ENCODE assay signal across 8 mouse cellular contexts in genomic region chr4:118261291-118261690, GRCm38 (mm10). TPM values are rescaled to one million over a fixed set of nuclear protein-coding genes. Genes with fewer than 3 reads are reported as not detected.
A peak's percentile ranks its signal among the peaks of the same experiment; 100 is the strongest.
DNase-seq lines count a peak whose midpoint lies in the region; ATAC-seq and TF ChIP-seq lines count a peak whose summit lies in the region.

No protein-coding gene starts in this region.

- H3K4me1 ChIP-seq in embryonic facial prominence, embryonic 15.5 days: peaks cover 64% of the 10 kb centered on the region
- peaks cover 66% of the 10 kb centered on the region for H3K4me1 ChIP-seq in limb, embryonic 10.5 days
- H3K4me1 ChIP-seq in neural tube, embryonic 14.5 days (ENCODE audit: control insufficient read depth, insufficient read depth, low read length): peaks cover 52% of the 10 kb centered on the region

- no peak overlapping the region for H3K9ac ChIP-seq in embryonic facial prominence, embryonic 15.5 days
- H3K9ac ChIP-seq in neural tube, embryonic 14.5 days (replicated peaks; ENCODE audit: low read depth, low read length): peak overlapping the region; percentile 17

- peak overlapping the region; percentile 71 for H3K4me2 ChIP-seq in embryonic facial prominence, embryonic 15.5 days (replicated peaks)
- peak overlapping the region; percentile 54 for H3K4me2 ChIP-seq in neural tube, embryonic 14.5 days (ENCODE audit: low read depth, low read length)

- DNase-seq in layer of hippocampus, adult 2 months (ENCODE audit: low spot score in 2 of 2): no peak
- DNase-seq in layer of hippocampus, adult 9-10 months (ENCODE audit: low spot score): no peak
- no peak for DNase-seq in limb, embryonic 10.5 days (ENCODE audit: low spot score)
- DNase-seq in adrenal gland, adult 2 months: no peak
- DNase-seq in B cell, adult 2 months: no peak
- DNase-seq in layer of hippocampus, adult 8-10 months (ENCODE audit: low spot score in 2 of 2): no peak

- WGBS in embryonic facial prominence, embryonic 15.5 days: 23% methylated on average over 5 of the region's 5 CpGs
- 32% methylated on average over 5 of the region's 5 CpGs for WGBS in limb, embryonic 10.5 days
- 34% methylated on average over 5 of the region's 5 CpGs for WGBS in neural tube, embryonic 14.5 days

- peaks cover 24% of the 10 kb centered on the region for H3K36me3 ChIP-seq in embryonic facial prominence, embryonic 15.5 days
- H3K36me3 ChIP-seq in limb, embryonic 10.5 days: peaks cover 77% of the 10 kb centered on the region
- 0 out of 2 replicates have a peak, but pooled peaks cover 5% of the 10 kb centered on the region for H3K36me3 ChIP-seq in neural tube, embryonic 14.5 days (ENCODE audit: control insufficient read depth, insufficient read depth, low read length)

- no peak for TF ChIP-seq CTCF in layer of hippocampus, adult 2 months (conservative IDR thresholded peaks at IDR 0.05)

- ATAC-seq in embryonic facial prominence, embryonic 15.5 days (ENCODE audit: insufficient number of reproducible peaks, low FRiP score, low TSS enrichment, low read depth): 0 out of 2 replicates have a peak, but pooled peaks have one; percentile 15
- peak; percentile 18; the same call in 1 of the 2 replicates for ATAC-seq in neural tube, embryonic 14.5 days (ENCODE audit: low read depth)

- H3K9me3 ChIP-seq in embryonic facial prominence, embryonic 15.5 days (replicated peaks): no peaks in the 10 kb centered on the region
- H3K9me3 ChIP-seq in limb, embryonic 10.5 days (replicated peaks): no peaks in the 10 kb centered on the region
- no peaks in the 10 kb centered on the region for H3K9me3 ChIP-seq in neural tube, embryonic 14.5 days (ENCODE audit: control insufficient read depth, low read length)

- no peaks in the 10 kb centered on the region for H3K27me3 ChIP-seq in embryonic facial prominence, embryonic 15.5 days
- no peaks in the 10 kb centered on the region for H3K27me3 ChIP-seq in limb, embryonic 10.5 days (ENCODE audit: low read depth, poor library complexity, severe bottlenecking)
- no peaks in the 10 kb centered on the region for H3K27me3 ChIP-seq in neural tube, embryonic 14.5 days (ENCODE audit: control insufficient read depth, insufficient read depth, low read length)

- peak overlapping the region; percentile 62 for H3K4me3 ChIP-seq in layer of hippocampus, adult 2 months
- H3K4me3 ChIP-seq in embryonic facial prominence, embryonic 15.5 days (replicated peaks): peak overlapping the region; percentile 49
- peak overlapping the region; percentile 71 for H3K4me3 ChIP-seq in limb, embryonic 10.5 days
- peak overlapping the region; percentile 40 for H3K4me3 ChIP-seq in neural tube, embryonic 14.5 days (ENCODE audit: low read depth, low read length)

- peak overlapping the region; percentile 55 for H3K27ac ChIP-seq in layer of hippocampus, adult 2 months
- peak overlapping the region; percentile 82 for H3K27ac ChIP-seq in embryonic facial prominence, embryonic 15.5 days (replicated peaks)
- H3K27ac ChIP-seq in limb, embryonic 10.5 days: peak overlapping the region; percentile 84
- peak overlapping the region; percentile 23 for H3K27ac ChIP-seq in neural tube, embryonic 14.5 days (ENCODE audit: low read depth, low read length)

RNA-seq across cellular contexts. Expression of gene Ptprf, which starts 29.9 kb away (rescaled TPM):
- total RNA-seq in layer of hippocampus, adult 2 months (2021): 10 to 100 TPM; 69.8 to 73.0 TPM
- polyA plus RNA-seq in embryonic facial prominence, embryonic 15.5 days (2015; fragmentation: Nextera tagmentation; extraction: Ambion mirVana): 89.3 and 90.7 TPM in 2 replicates
- polyA plus RNA-seq in limb, embryonic 10.5 days (2016; fragmentation: Nextera tagmentation; extraction: Ambion mirVana): 67.5 and 77.3 TPM in 2 replicates
- 52.4 and 66.7 TPM in 2 replicates for polyA plus RNA-seq in neural tube, embryonic 14.5 days (2014; fragmentation: Nextera tagmentation; extraction: Ambion mirVana)
- 10 to 100 TPM; 34.9 to 87.8 TPM for total RNA-seq in adrenal gland, adult 2 months (2021)
- 43.2 and 43.3 TPM in 2 replicates for polyA plus RNA-seq in adrenal gland, adult 2 months (2012; rRNA removed)
- 10 to 100 TPM; 78.3 to 80.3 (median 78.9) TPM for total RNA-seq in layer of hippocampus, adult 8-10 months (2022)

Comparison
In these comparisons a context has a peak if more than half of its experiments do, and no peak if none do; other contexts are left out.
1. H3K27ac ChIP-seq: peak in every context shown above with its lines; median percentile 84 in limb, embryonic 10.5 days; 82 in embryonic facial prominence, embryonic 15.5 days; 55 in layer of hippocampus, adult 2 months; 23 in neural tube, embryonic 14.5 days.